Mouse (Mus musculus): ENCODE measurements around the gene Pdxp. TPM values are rescaled to one million over a fixed set of nuclear protein-coding genes. Genes with fewer than 3 reads are reported as not detected.

The Pdxp gene
- polyA plus RNA-seq, 1 experiment: 1.9 TPM

- no peaks in the 10 kb centered on the region for H3K4me1 ChIP-seq (ENCODE audit: control insufficient read depth, insufficient read depth, low read length)
- H3K4me3 ChIP-seq (ENCODE audit: insufficient read depth, low read depth, low read length): no peak overlapping the region
- H3K27me3 ChIP-seq (replicated peaks; ENCODE audit: control insufficient read depth, insufficient read depth, low read length): no peaks in the 10 kb centered on the region
- no peak overlapping the region for H3K27ac ChIP-seq (ENCODE audit: insufficient read depth, low read depth, low read length)
- H3K36me3 ChIP-seq (ENCODE audit: control insufficient read depth, insufficient read depth, low read length): no peaks in the 10 kb centered on the region
- TF ChIP-seq POLR2A (IDR thresholded peaks at IDR 0.05; ENCODE audit: low read depth, low read length): no peak
- TF ChIP-seq CTCF (conservative IDR thresholded peaks at IDR 0.05; ENCODE audit: insufficient read depth, insufficient read length, low read depth, low read length): no peak
- no peak for DNase-seq
- 74% methylated on average over 12 of the region's 12 CpGs for WGBS
Measured at GRCm38 (mm10) chr15:78916052-78916826, 2.5 kb downstream of the Pdxp start.

GRCm38 (mm10) chr15:78918126-78918525 is 4.4 kb downstream of the Pdxp start:
- H3K27ac ChIP-seq (ENCODE audit: insufficient read depth, low read depth, low read length): no peak overlapping the region
- DNase-seq: no peak
- no peaks in the 10 kb centered on the region for H3K36me3 ChIP-seq (ENCODE audit: control insufficient read depth, insufficient read depth, low read length)
- H3K27me3 ChIP-seq (replicated peaks; ENCODE audit: control insufficient read depth, insufficient read depth, low read length): no peaks in the 10 kb centered on the region
- 93% methylated on average over 23 of the region's 23 CpGs for WGBS
- no peak overlapping the region for H3K4me3 ChIP-seq (ENCODE audit: insufficient read depth, low read depth, low read length)
- no peaks in the 10 kb centered on the region for H3K4me1 ChIP-seq (ENCODE audit: control insufficient read depth, insufficient read depth, low read length)
- TF ChIP-seq CTCF (conservative IDR thresholded peaks at IDR 0.05; ENCODE audit: insufficient read depth, insufficient read length, low read depth, low read length) (no peak), POLR2A (IDR thresholded peaks at IDR 0.05; ENCODE audit: low read depth, low read length) (no peak)

- no peaks in the 10 kb centered on the region for H3K27me3 ChIP-seq (replicated peaks; ENCODE audit: control insufficient read depth, insufficient read depth, low read length)
- WGBS: 87% methylated on average over 12 of the region's 12 CpGs
- TF ChIP-seq CTCF (conservative IDR thresholded peaks at IDR 0.05; ENCODE audit: insufficient read depth, insufficient read length, low read depth, low read length) (no peak), POLR2A (IDR thresholded peaks at IDR 0.05; ENCODE audit: low read depth, low read length) (no peak)
- H3K27ac ChIP-seq (ENCODE audit: insufficient read depth, low read depth, low read length): no peak overlapping the region
- no peaks in the 10 kb centered on the region for H3K36me3 ChIP-seq (ENCODE audit: control insufficient read depth, insufficient read depth, low read length)
- H3K4me1 ChIP-seq (ENCODE audit: control insufficient read depth, insufficient read depth, low read length): no peaks in the 10 kb centered on the region
- H3K4me3 ChIP-seq (ENCODE audit: insufficient read depth, low read depth, low read length): no peak overlapping the region
- DNase-seq: no peak
Measured at GRCm38 (mm10) chr15:78919914-78920313, 6.2 kb downstream of the Pdxp start.

GRCm38 (mm10) chr15:78922700-78923099 is 9.0 kb downstream of the Pdxp start:
- no peak for TF ChIP-seq POLR2A (IDR thresholded peaks at IDR 0.05; ENCODE audit: low read depth, low read length)
- TF ChIP-seq CTCF (conservative IDR thresholded peaks at IDR 0.05; ENCODE audit: insufficient read depth, insufficient read length, low read depth, low read length): no peak
- 95% methylated on average over 7 of the region's 7 CpGs for WGBS
- Histone ChIP-seq H3K27me3 (replicated peaks; ENCODE audit: control insufficient read depth, insufficient read depth, low read length) (no peaks in the 10 kb centered on the region), H3K27ac (ENCODE audit: insufficient read depth, low read depth, low read length) (no peak overlapping the region), H3K4me3 (ENCODE audit: insufficient read depth, low read depth, low read length) (no peak overlapping the region), H3K36me3 (ENCODE audit: control insufficient read depth, insufficient read depth, low read length) (no peaks in the 10 kb centered on the region), H3K4me1 (ENCODE audit: control insufficient read depth, insufficient read depth, low read length) (peaks cover 18% of the 10 kb centered on the region)
- DNase-seq: no peak

- Histone ChIP-seq H3K4me1 (ENCODE audit: control insufficient read depth, insufficient read depth, low read length) (peaks cover 21% of the 10 kb centered on the region), H3K27ac (ENCODE audit: insufficient read depth, low read depth, low read length) (no peak overlapping the region), H3K27me3 (replicated peaks; ENCODE audit: control insufficient read depth, insufficient read depth, low read length) (no peaks in the 10 kb centered on the region), H3K36me3 (ENCODE audit: control insufficient read depth, insufficient read depth, low read length) (no peaks in the 10 kb centered on the region), H3K4me3 (ENCODE audit: insufficient read depth, low read depth, low read length) (no peak overlapping the region)
- 81% methylated on average over 6 of the region's 6 CpGs for WGBS
- no peak for DNase-seq
- no peak for TF ChIP-seq POLR2A (IDR thresholded peaks at IDR 0.05; ENCODE audit: low read depth, low read length)
- TF ChIP-seq CTCF (conservative IDR thresholded peaks at IDR 0.05; ENCODE audit: insufficient read depth, insufficient read length, low read depth, low read length): no peak
Measured at GRCm38 (mm10) chr15:78923585-78923984, 9.9 kb downstream of the Pdxp start.

GRCm38 (mm10) chr15:78925129-78925528 is 11.4 kb downstream of the Pdxp start:
- DNase-seq: peak; percentile 69
- 41% methylated on average over 8 of the region's 8 CpGs for WGBS
- H3K36me3 ChIP-seq (ENCODE audit: control insufficient read depth, insufficient read depth, low read length): no peaks in the 10 kb centered on the region
- H3K4me1 ChIP-seq (ENCODE audit: control insufficient read depth, insufficient read depth, low read length): peaks cover 21% of the 10 kb centered on the region
- no peaks in the 10 kb centered on the region for H3K27me3 ChIP-seq (replicated peaks; ENCODE audit: control insufficient read depth, insufficient read depth, low read length)
- TF ChIP-seq CTCF (conservative IDR thresholded peaks at IDR 0.05; ENCODE audit: insufficient read depth, insufficient read length, low read depth, low read length) (no peak), POLR2A (IDR thresholded peaks at IDR 0.05; ENCODE audit: low read depth, low read length) (no peak)
- H3K27ac ChIP-seq (ENCODE audit: insufficient read depth, low read depth, low read length): 0 out of 2 replicates have a peak overlapping the region, but pooled peaks have one; percentile 1
- H3K4me3 ChIP-seq (ENCODE audit: insufficient read depth, low read depth, low read length): no peak overlapping the region

- peak; percentile 10 for TF ChIP-seq POLR2A (IDR thresholded peaks at IDR 0.05; ENCODE audit: low read depth, low read length)
- TF ChIP-seq CTCF (conservative IDR thresholded peaks at IDR 0.05; ENCODE audit: insufficient read depth, insufficient read length, low read depth, low read length): no peak
- H3K4me1 ChIP-seq (ENCODE audit: control insufficient read depth, insufficient read depth, low read length): peaks cover 21% of the 10 kb centered on the region
- H3K27ac ChIP-seq (ENCODE audit: insufficient read depth, low read depth, low read length): peak within 1 kb of the TSS; percentile 82
- peak; percentile 97 for DNase-seq
- 16% methylated on average over 20 of the region's 20 CpGs for WGBS
- H3K4me3 ChIP-seq (ENCODE audit: insufficient read depth, low read depth, low read length): peak within 1 kb of the TSS; percentile 57
- H3K27me3 ChIP-seq (replicated peaks; ENCODE audit: control insufficient read depth, insufficient read depth, low read length): no peaks in the 10 kb centered on the region
- no peaks in the 10 kb centered on the region for H3K36me3 ChIP-seq (ENCODE audit: control insufficient read depth, insufficient read depth, low read length)
Measured at GRCm38 (mm10) chr15:78926021-78926919, 12.6 kb downstream of the Pdxp start, which contains the start of gene Lgals1. TSS of gene Lgals1 (plus strand) at chr15:78926725.
